Mouse (Mus musculus): ENCODE measurements around the gene Copa. TPM values are rescaled to one million over a fixed set of nuclear protein-coding genes. Genes with fewer than 3 reads are reported as not detected.

The Copa gene
- 155 and 201 TPM in 2 replicates for polyA plus RNA-seq (2016; fragmentation: Nextera tagmentation; extraction: Ambion mirVana)

- under 1% methylated on average over 40 of the region's 40 CpGs for WGBS
- DNase-seq (ENCODE audit: low spot score), result peak; percentile 95
- peaks cover 16% of the 10 kb centered on the region for H3K4me1 ChIP-seq
- no peaks in the 10 kb centered on the region for H3K27me3 ChIP-seq (ENCODE audit: low read depth, poor library complexity, severe bottlenecking)
- H3K27ac ChIP-seq, result peak within 1 kb of the TSS; percentile 89
- peak within 1 kb of the TSS; percentile 88 for H3K4me3 ChIP-seq
- H3K9me3 ChIP-seq (replicated peaks), result no peaks in the 10 kb centered on the region
- peaks cover 36% of the 10 kb centered on the region for H3K36me3 ChIP-seq
Measured at GRCm38 (mm10) chr1:172082101-172082898, at the start of gene Copa, which contains the start of gene Ncstn. Gene Copa, plus strand, starts transcription at chr1:172082529. Gene Ncstn, minus strand, starts transcription at chr1:172082795.

- WGBS, result 74% methylated on average over 8 of the region's 8 CpGs
- no peaks in the 10 kb centered on the region for H3K9me3 ChIP-seq (replicated peaks)
- no peak overlapping the region for H3K4me3 ChIP-seq
- peaks cover 21% of the 10 kb centered on the region for H3K4me1 ChIP-seq
- H3K27ac ChIP-seq, result no peak overlapping the region
- H3K27me3 ChIP-seq (ENCODE audit: low read depth, poor library complexity, severe bottlenecking), result peaks cover 39% of the 10 kb centered on the region
- peak; percentile 28 for DNase-seq (ENCODE audit: low spot score)
- no peaks in the 10 kb centered on the region for H3K36me3 ChIP-seq
Measured at GRCm38 (mm10) chr1:172046410-172046809, 35.9 kb upstream of the Copa start.

DNA sequence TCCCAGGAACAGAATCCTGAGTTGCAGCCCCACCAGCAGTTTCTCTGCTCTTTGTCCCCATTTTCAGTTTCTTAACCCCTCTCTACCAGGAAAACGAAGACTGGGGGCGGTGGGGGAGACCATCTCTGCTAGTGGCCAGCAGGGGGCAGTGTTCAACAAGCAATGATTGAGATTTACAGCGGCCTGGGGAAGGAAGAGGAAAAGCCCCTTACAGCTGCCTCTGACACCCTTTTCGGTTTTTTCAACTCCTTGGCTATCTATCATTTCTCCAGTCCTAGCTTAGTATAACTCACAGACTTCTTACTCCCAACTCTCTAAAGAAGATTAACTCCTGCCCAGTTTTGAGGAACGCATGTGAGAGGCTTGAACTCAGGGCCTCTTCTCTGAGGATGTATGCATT lies 35.4 kb upstream of the Copa start:
- H3K4me3 ChIP-seq, result peak overlapping the region; percentile 6; the same call in 1 of the 2 replicates
- peaks cover 21% of the 10 kb centered on the region for H3K4me1 ChIP-seq
- H3K27ac ChIP-seq, result no peak overlapping the region
- H3K9me3 ChIP-seq (replicated peaks), result no peaks in the 10 kb centered on the region
- peak; percentile 92 for DNase-seq (ENCODE audit: low spot score)
- WGBS, result 14% methylated on average over 5 of the region's 5 CpGs
- H3K36me3 ChIP-seq, result no peaks in the 10 kb centered on the region
- peaks cover 44% of the 10 kb centered on the region for H3K27me3 ChIP-seq (ENCODE audit: low read depth, poor library complexity, severe bottlenecking)

- WGBS, result 41% methylated on average over 6 of the region's 6 CpGs
Measured at GRCm38 (mm10) chr1:172048241-172048734, 34.0 kb upstream of the Copa start.

GRCm38 (mm10) chr1:172049131-172049782 lies 33.1 kb upstream of the Copa start:
- H3K27me3 ChIP-seq (ENCODE audit: low read depth, poor library complexity, severe bottlenecking), result peaks cover 67% of the 10 kb centered on the region
- 31% methylated on average over 13 of the region's 13 CpGs for WGBS

More at GRCm38 (mm10) chr1:172048241-172048734, 34.0 kb upstream of the Copa start:
- Histone ChIP-seq H3K27me3 (ENCODE audit: low read depth, poor library complexity, severe bottlenecking) (peaks cover 57% of the 10 kb centered on the region), H3K4me3 (peak overlapping the region; percentile 0; the same call in 1 of the 2 replicates), H3K9me3 (replicated peaks) (no peaks in the 10 kb centered on the region), H3K4me1 (peaks cover 27% of the 10 kb centered on the region), H3K27ac (peak overlapping the region; percentile 46), H3K36me3 (no peaks in the 10 kb centered on the region)
- DNase-seq (ENCODE audit: low spot score), result no peak

GRCm38 (mm10) chr1:172052766-172053279 lies 29.5 kb upstream of the Copa start:
- WGBS, result 6% methylated on average over 10 of the region's 10 CpGs
- no peaks in the 10 kb centered on the region for H3K36me3 ChIP-seq
- no peak for DNase-seq (ENCODE audit: low spot score)
- peak overlapping the region; percentile 51; the same call in 1 of the 2 replicates for H3K4me3 ChIP-seq
- no peaks in the 10 kb centered on the region for H3K9me3 ChIP-seq (replicated peaks)
- peaks cover 40% of the 10 kb centered on the region for H3K4me1 ChIP-seq
- H3K27me3 ChIP-seq (ENCODE audit: low read depth, poor library complexity, severe bottlenecking), result peaks cover 87% of the 10 kb centered on the region
- H3K27ac ChIP-seq, result no peak overlapping the region

More at GRCm38 (mm10) chr1:172049131-172049782, 33.1 kb upstream of the Copa start:
- Histone ChIP-seq H3K4me1 (peaks cover 37% of the 10 kb centered on the region), H3K36me3 (no peaks in the 10 kb centered on the region), H3K27ac (peak overlapping the region; percentile 53; the same call in 1 of the 2 replicates), H3K9me3 (replicated peaks) (no peaks in the 10 kb centered on the region), H3K4me3 (no peak overlapping the region)
- DNase-seq (ENCODE audit: low spot score), result no peak

- DNase-seq (ENCODE audit: low spot score), result peak; percentile 45
- 2% methylated on average over 42 of the region's 42 CpGs for WGBS
- H3K27me3 ChIP-seq (ENCODE audit: low read depth, poor library complexity, severe bottlenecking), result peaks cover 83% of the 10 kb centered on the region
Measured at GRCm38 (mm10) chr1:172053541-172054440, 28.5 kb upstream of the Copa start.

DNA sequence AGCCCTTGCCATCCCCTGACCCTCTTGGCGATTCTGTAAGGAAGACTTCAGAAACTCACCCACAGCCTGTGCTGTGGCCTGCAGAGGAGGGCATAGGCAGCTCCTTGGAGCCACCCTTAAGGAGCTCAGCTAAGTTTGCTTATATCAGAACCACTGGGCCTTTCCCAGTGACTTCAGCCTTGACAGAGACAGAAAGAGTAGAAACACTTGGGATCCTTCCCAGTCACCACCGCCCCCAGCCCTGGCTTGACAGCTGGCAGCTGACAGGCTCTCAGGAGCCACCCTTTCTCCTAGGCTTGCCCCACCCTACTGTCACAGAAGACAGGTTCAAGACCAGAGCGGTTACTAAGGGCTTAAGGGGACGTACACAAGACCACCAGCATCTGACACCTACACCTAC lies 26.1 kb upstream of the Copa start:
- Histone ChIP-seq H3K27ac (no peak overlapping the region), H3K4me3 (no peak overlapping the region), H3K9me3 (replicated peaks) (no peaks in the 10 kb centered on the region), H3K4me1 (peaks cover 34% of the 10 kb centered on the region), H3K27me3 (ENCODE audit: low read depth, poor library complexity, severe bottlenecking) (peaks cover 68% of the 10 kb centered on the region), H3K36me3 (no peaks in the 10 kb centered on the region)
- WGBS, result 70% methylated on average over 4 of the region's 4 CpGs
- DNase-seq (ENCODE audit: low spot score), result no peak

More at GRCm38 (mm10) chr1:172053541-172054440, 28.5 kb upstream of the Copa start:
- H3K4me3 ChIP-seq, result peak overlapping the region; percentile 51
- peak overlapping the region; percentile 50; the same call in 1 of the 2 replicates for H3K27ac ChIP-seq
- no peaks in the 10 kb centered on the region for H3K9me3 ChIP-seq (replicated peaks)
- peaks cover 31% of the 10 kb centered on the region for H3K4me1 ChIP-seq
- H3K36me3 ChIP-seq, result no peaks in the 10 kb centered on the region

DNA sequence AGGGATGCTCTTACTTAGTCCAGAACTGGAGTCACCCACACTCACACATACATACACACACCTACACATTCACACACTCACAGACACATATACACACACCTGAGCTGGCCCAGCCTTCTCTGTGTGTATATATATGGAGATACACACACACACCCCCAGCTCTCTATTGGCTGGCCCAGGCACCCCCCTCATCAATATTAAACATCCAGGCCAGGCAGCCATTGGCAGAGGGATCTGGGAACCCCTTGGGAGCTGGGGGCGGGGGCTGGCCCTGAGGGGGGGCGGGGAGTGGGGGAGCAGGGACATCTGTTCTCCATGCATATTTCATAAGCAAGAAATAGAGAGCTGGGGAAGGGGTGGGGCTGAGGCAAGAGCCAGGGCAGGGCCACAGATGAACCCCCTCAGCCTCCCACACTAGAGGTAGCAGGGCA lies 24.8 kb upstream of the Copa start, which contains the start of gene Nhlh1:
Nhlh1 (minus strand) TSS at position 83 of the 431 bp plus-strand sequence.
- H3K27me3 ChIP-seq (ENCODE audit: low read depth, poor library complexity, severe bottlenecking), result peaks cover 58% of the 10 kb centered on the region

GRCm38 (mm10) chr1:172058321-172058720 lies 24.0 kb upstream of the Copa start:
- Histone ChIP-seq H3K9me3 (replicated peaks) (no peaks in the 10 kb centered on the region), H3K4me1 (peaks cover 33% of the 10 kb centered on the region), H3K36me3 (no peaks in the 10 kb centered on the region), H3K27ac (no peak overlapping the region), H3K4me3 (no peak overlapping the region), H3K27me3 (ENCODE audit: low read depth, poor library complexity, severe bottlenecking) (peaks cover 50% of the 10 kb centered on the region)
- DNase-seq (ENCODE audit: low spot score), result no peak
- 73% methylated on average over 6 of the region's 6 CpGs for WGBS

More for the DNA sequence above, 24.8 kb upstream of the Copa start, which contains the start of gene Nhlh1:
- DNase-seq (ENCODE audit: low spot score), result no peak
- no peak within 1 kb of the TSS for H3K4me3 ChIP-seq
- WGBS, result 27% methylated on average over 2 of the region's 2 CpGs
- no peaks in the 10 kb centered on the region for H3K9me3 ChIP-seq (replicated peaks)
- H3K4me1 ChIP-seq, result peaks cover 38% of the 10 kb centered on the region
- no peak within 1 kb of the TSS for H3K27ac ChIP-seq
- H3K36me3 ChIP-seq, result no peaks in the 10 kb centered on the region

- 59% methylated on average over 7 of the region's 7 CpGs for WGBS
- no peak for DNase-seq (ENCODE audit: low spot score)
- no peak overlapping the region for H3K4me3 ChIP-seq
- H3K36me3 ChIP-seq, result no peaks in the 10 kb centered on the region
- H3K27ac ChIP-seq, result no peak overlapping the region
- no peaks in the 10 kb centered on the region for H3K9me3 ChIP-seq (replicated peaks)
- peaks cover 32% of the 10 kb centered on the region for H3K4me1 ChIP-seq
- H3K27me3 ChIP-seq (ENCODE audit: low read depth, poor library complexity, severe bottlenecking), result peaks cover 44% of the 10 kb centered on the region
Measured at GRCm38 (mm10) chr1:172058874-172059273, 23.5 kb upstream of the Copa start.

DNA sequence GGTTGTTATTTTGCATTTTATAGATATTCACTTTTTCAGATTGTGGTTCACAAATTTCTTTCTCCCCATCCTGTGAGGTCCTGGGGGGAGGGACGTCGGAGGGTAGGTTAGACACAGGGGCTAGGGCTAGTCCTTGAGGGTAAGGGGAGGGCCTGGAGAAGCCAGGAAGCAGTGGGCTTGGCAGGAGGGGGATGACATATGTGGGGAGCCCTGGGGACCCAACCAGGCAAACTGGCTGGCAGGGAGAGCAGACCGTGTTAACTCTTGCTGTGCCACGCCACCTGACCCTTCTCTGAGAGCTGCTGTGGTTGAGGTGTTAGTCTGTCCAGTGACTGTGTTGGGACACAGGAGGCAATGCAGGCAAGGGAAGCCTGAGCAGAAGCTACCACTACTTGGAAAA lies 21.7 kb upstream of the Copa start:
- Histone ChIP-seq H3K9me3 (replicated peaks) (no peaks in the 10 kb centered on the region), H3K27ac (no peak overlapping the region), H3K4me3 (no peak overlapping the region), H3K4me1 (peaks cover 26% of the 10 kb centered on the region), H3K36me3 (peaks cover 18% of the 10 kb centered on the region), H3K27me3 (ENCODE audit: low read depth, poor library complexity, severe bottlenecking) (peaks cover 26% of the 10 kb centered on the region)
- 45% methylated on average over 4 of the region's 4 CpGs for WGBS
- DNase-seq (ENCODE audit: low spot score), result no peak

Data from limb, embryonic 10.5 days (tissue).